Mouse (Mus musculus) stomach, postnatal 0 days (tissue): Measurements from ENCODE around the gene Ntf5. TPM values are rescaled to one million over a fixed set of nuclear protein-coding genes. Genes with fewer than 3 reads are reported as not detected.

Source experiments
- ATAC-seq: fragments of 200-750 bp; cut with Nextera tagmentation; 2 replicates; pipeline ENCODE4 v1.8.0; 2017; ENCODE audit not compliant: low FRiP score, low TSS enrichment
- DNase-seq: peaks from one replicate; pipeline ENCODE4 v3.0.0-alpha.2; 2016; ENCODE audit warnings: low spot score
- H3K27ac ChIP-seq: fragments of 300-500 bp; sonication (generic); replicated peaks from 2 replicates; pipeline ENCODE4 v1.5.1; 2014; ENCODE audit warnings: mild to moderate bottlenecking, control low read depth
- H3K27me3 ChIP-seq: fragments of 300-500 bp; sonication (generic); 2 replicates; pipeline ENCODE4 v1.6.1; 2014; ENCODE audit warnings: low read length; ENCODE audit not compliant: control insufficient read depth, insufficient read depth
- H3K36me3 ChIP-seq: fragments of 300-500 bp; sonication (generic); 2 replicates; pipeline ENCODE4 v1.6.1; 2014; ENCODE audit warnings: low read length, mixed read lengths; ENCODE audit not compliant: control insufficient read depth, insufficient read depth
- H3K4me1 ChIP-seq: fragments of 300-500 bp; sonication (generic); replicated peaks from 2 replicates; pipeline ENCODE4 v1.6.1; 2014; ENCODE audit warnings: antibody characterized with exemption; ENCODE audit not compliant: control insufficient read depth, insufficient read depth
- H3K4me2 ChIP-seq: fragments of 300-500 bp; sonication (generic); replicated peaks from 2 replicates; pipeline ENCODE4 v1.6.1; 2014; ENCODE audit warnings: low read depth, mild to moderate bottlenecking, control low read depth, moderate library complexity
- H3K4me3 ChIP-seq: fragments of 300-500 bp; sonication (generic); 2 replicates; pipeline ENCODE4 v1.5.1; 2014; ENCODE audit warnings: low read depth, low read length, control low read depth
- H3K9ac ChIP-seq: fragments of 300-500 bp; sonication (generic); 2 replicates; pipeline ENCODE4 v1.6.1; 2014; ENCODE audit warnings: mild to moderate bottlenecking, low read length, control low read depth, mixed read lengths
- H3K9me3 ChIP-seq: fragments of 300-500 bp; sonication (generic); 2 replicates; pipeline ENCODE4 v1.6.1; 2016; ENCODE audit warnings: low read length; ENCODE audit not compliant: control insufficient read depth
- CTCF ChIP-seq: IDR thresholded peaks from 2 replicates; pipeline ENCODE4 v1.5.1; 2016; ENCODE audit warnings: antibody characterized with exemption, low read depth, mild to moderate bottlenecking, moderate library complexity
- EP300 ChIP-seq: optimal IDR thresholded peaks from 2 replicates; pipeline ENCODE3; 2016; ENCODE audit warnings: antibody characterized with exemption
- WGBS: fragments of 180-500 bp; shearing (Covaris S2); extraction: QIAGEN DNeasy Blood & Tissue Kit; methylation state at CpG from one replicate; pipeline ENCODE4 v1.1.7; 2014; 5-methylcytosine and 5-hydroxymethylcytosine counted together
- polyA plus RNA-seq: library from polyadenylated mRNA; unstranded; fragments of >200 nt; fragmentation: Nextera tagmentation; extraction: Ambion mirVana; gene quantifications from 2 replicates; pipeline ENCODE4 v1.2.1, GENCODE M21; 2015

The Ntf5 gene
- polyA plus RNA-seq, result 1.5 and 1.8 TPM in 2 replicates

GRCm38 (mm10) chr7:45413113-45413863 lies at the start of gene Ntf5:
Gene Ntf5 (plus strand): TSS chr7:45413695.
- ATAC-seq (peak; percentile 49), DNase-seq (peak; percentile 53)
- H3K4me1 ChIP-seq, result no peaks in the 10 kb centered on the region
- H3K36me3 ChIP-seq, result no peaks in the 10 kb centered on the region
- H3K27me3 ChIP-seq, result no peaks in the 10 kb centered on the region
- peak within 1 kb of the TSS; percentile 30 for H3K27ac ChIP-seq
- peak within 1 kb of the TSS; percentile 54 for H3K4me3 ChIP-seq
- TF ChIP-seq CTCF (no peak), EP300 (no peak)
- H3K9me3 ChIP-seq, result no peaks in the 10 kb centered on the region
- H3K4me2 ChIP-seq, result peak within 1 kb of the TSS; percentile 95
- 3% methylated on average over 29 of the region's 45 CpGs for WGBS
- H3K9ac ChIP-seq, result peak within 1 kb of the TSS; percentile 54

- TF ChIP-seq EP300 (no peak), CTCF (no peak)
- Histone ChIP-seq H3K27ac (no peak overlapping the region), H3K4me2 (no peak overlapping the region), H3K4me3 (no peak overlapping the region), H3K9ac (no peak overlapping the region), H3K36me3 (no peaks in the 10 kb centered on the region), H3K9me3 (no peaks in the 10 kb centered on the region), H3K27me3 (peaks cover 2% of the 10 kb centered on the region; the same call in 1 of the 2 replicates), H3K4me1 (peaks cover 3% of the 10 kb centered on the region; the same call in 1 of the 2 replicates)
- DNase-seq (no peak), ATAC-seq (no peak)
- WGBS, result 82% methylated on average over 2 of the region's 2 CpGs
Measured at GRCm38 (mm10) chr7:45363983-45364382, 49.5 kb upstream of the Ntf5 start.

- DNase-seq, result peak; percentile 61
- no peak for ATAC-seq
- H3K4me3 ChIP-seq, result peak overlapping the region; percentile 56
- WGBS, result 4% methylated on average over 33 of the region's 35 CpGs
- H3K4me1 ChIP-seq, result peaks cover 3% of the 10 kb centered on the region; the same call in 1 of the 2 replicates
- peak overlapping the region; percentile 66 for H3K9ac ChIP-seq
- peak; percentile 14; the same call in 1 of the 2 replicates for TF ChIP-seq CTCF
- TF ChIP-seq EP300, result no peak
- peak overlapping the region; percentile 99 for H3K4me2 ChIP-seq
- no peaks in the 10 kb centered on the region for H3K27me3 ChIP-seq
- H3K36me3 ChIP-seq, result no peaks in the 10 kb centered on the region
- no peaks in the 10 kb centered on the region for H3K9me3 ChIP-seq
- H3K27ac ChIP-seq, result peak overlapping the region; percentile 24
Measured at GRCm38 (mm10) chr7:45365742-45366651, 47.5 kb upstream of the Ntf5 start.

- peak within 1 kb of the TSS; percentile 56 for H3K4me3 ChIP-seq
- no peaks in the 10 kb centered on the region for H3K27me3 ChIP-seq
- DNase-seq (no peak), ATAC-seq (peak; percentile 3; the same call in 1 of the 2 replicates)
- H3K4me1 ChIP-seq, result peaks cover 3% of the 10 kb centered on the region; the same call in 1 of the 2 replicates
- no peaks in the 10 kb centered on the region for H3K36me3 ChIP-seq
- H3K4me2 ChIP-seq, result peak within 1 kb of the TSS; percentile 99
- H3K9ac ChIP-seq, result peak within 1 kb of the TSS; percentile 66
- H3K27ac ChIP-seq, result peak within 1 kb of the TSS; percentile 35
- TF ChIP-seq CTCF, result no peak
- no peak for TF ChIP-seq EP300
- WGBS, result 2% methylated on average over 20 of the region's 26 CpGs
- H3K9me3 ChIP-seq, result no peaks in the 10 kb centered on the region
Measured at GRCm38 (mm10) chr7:45366652-45367019, 46.9 kb upstream of the Ntf5 start, which contains the start of gene Ppfia3. Gene Ppfia3 (minus strand): TSS chr7:45367019.

GRCm38 (mm10) chr7:45367020-45367880 lies 46.2 kb upstream of the Ntf5 start:
- Histone ChIP-seq H3K9me3 (no peaks in the 10 kb centered on the region), H3K27ac (peak overlapping the region; percentile 35; the same call in 1 of the 2 replicates), H3K4me2 (peak overlapping the region; percentile 99), H3K4me1 (peaks cover 3% of the 10 kb centered on the region; the same call in 1 of the 2 replicates), H3K27me3 (no peaks in the 10 kb centered on the region), H3K4me3 (peak overlapping the region; percentile 56), H3K36me3 (no peaks in the 10 kb centered on the region), H3K9ac (peak overlapping the region; percentile 66)
- peak; percentile 97 for DNase-seq
- WGBS, result 1% methylated on average over 53 of the region's 70 CpGs
- TF ChIP-seq CTCF, result peak; percentile 78
- TF ChIP-seq EP300, result no peak
- peak; percentile 88 for ATAC-seq
